Mouse (Mus musculus): ENCODE data around the gene Zbtb16. TPM values are rescaled to one million over a fixed set of nuclear protein-coding genes. Genes with fewer than 3 reads are reported as not detected.
A peak's percentile ranks its signal among the peaks of the same experiment; 100 is the strongest.

The Zbtb16 gene
- polyA plus RNA-seq, 1 experiment from 2014 or later: 2.1 TPM

- Histone ChIP-seq H3K27ac (0 out of 2 replicates have a peak overlapping the region, but pooled peaks have one; percentile 18), H3K27me3 (peaks cover 15% of the 10 kb centered on the region; the same call in 1 of the 2 replicates), H3K9ac (no peak overlapping the region), H3K4me3 (replicated peaks) (no peak overlapping the region), H3K36me3 (no peaks in the 10 kb centered on the region), H3K4me2 (no peak overlapping the region), H3K9me3 (replicated peaks) (no peaks in the 10 kb centered on the region), H3K4me1 (peaks cover 44% of the 10 kb centered on the region)
- ATAC-seq (replicated peaks; ENCODE audit: low FRiP score): no peak
- WGBS: 23% methylated on average over 13 of the region's 13 CpGs
Observed at GRCm38 (mm10) chr9:48757650-48758580, 78.1 kb downstream of the Zbtb16 start.

- H3K36me3 ChIP-seq: no peaks in the 10 kb centered on the region
- no peak overlapping the region for H3K4me2 ChIP-seq
- WGBS: 63% methylated on average over 10 of the region's 10 CpGs
- no peaks in the 10 kb centered on the region for H3K9me3 ChIP-seq (replicated peaks)
- ATAC-seq (replicated peaks; ENCODE audit: low FRiP score): no peak
- no peak overlapping the region for H3K4me3 ChIP-seq (replicated peaks)
- H3K9ac ChIP-seq: no peak overlapping the region
- peaks cover 40% of the 10 kb centered on the region for H3K4me1 ChIP-seq
- no peak overlapping the region for H3K27ac ChIP-seq
- H3K27me3 ChIP-seq: peaks cover 20% of the 10 kb centered on the region; the same call in 1 of the 2 replicates
Observed at GRCm38 (mm10) chr9:48756261-48756812, 79.7 kb downstream of the Zbtb16 start.

GRCm38 (mm10) chr9:48755438-48756070, 80.5 kb downstream of the Zbtb16 start:
- ATAC-seq (replicated peaks; ENCODE audit: low FRiP score): no peak
- H3K27ac ChIP-seq: peak overlapping the region; percentile 38
- WGBS: 31% methylated on average over 9 of the region's 9 CpGs
- H3K4me3 ChIP-seq (replicated peaks): no peak overlapping the region
- H3K9me3 ChIP-seq (replicated peaks): no peaks in the 10 kb centered on the region
- H3K4me1 ChIP-seq: peaks cover 32% of the 10 kb centered on the region
- H3K4me2 ChIP-seq: no peak overlapping the region
- H3K27me3 ChIP-seq: peaks cover 23% of the 10 kb centered on the region; the same call in 1 of the 2 replicates
- no peak overlapping the region for H3K9ac ChIP-seq
- H3K36me3 ChIP-seq: no peaks in the 10 kb centered on the region

- Histone ChIP-seq H3K4me3 (replicated peaks) (no peak overlapping the region), H3K27ac (no peak overlapping the region), H3K4me1 (peaks cover 24% of the 10 kb centered on the region), H3K9ac (no peak overlapping the region), H3K4me2 (no peak overlapping the region), H3K27me3 (peaks cover 20% of the 10 kb centered on the region; the same call in 1 of the 2 replicates), H3K36me3 (no peaks in the 10 kb centered on the region), H3K9me3 (replicated peaks) (no peaks in the 10 kb centered on the region)
- WGBS: 93% methylated on average over 6 of the region's 6 CpGs
- no peak for ATAC-seq (replicated peaks; ENCODE audit: low FRiP score)
Observed at GRCm38 (mm10) chr9:48754418-48754817, 81.6 kb downstream of the Zbtb16 start.

GRCm38 (mm10) chr9:48753881-48754280, 82.1 kb downstream of the Zbtb16 start:
- H3K4me3 ChIP-seq (replicated peaks): no peak overlapping the region
- H3K4me1 ChIP-seq: peaks cover 24% of the 10 kb centered on the region
- no peak overlapping the region for H3K9ac ChIP-seq
- 88% methylated on average over 6 of the region's 6 CpGs for WGBS
- peaks cover 17% of the 10 kb centered on the region; the same call in 1 of the 2 replicates for H3K27me3 ChIP-seq
- H3K36me3 ChIP-seq: no peaks in the 10 kb centered on the region
- no peaks in the 10 kb centered on the region for H3K9me3 ChIP-seq (replicated peaks)
- no peak overlapping the region for H3K4me2 ChIP-seq
- no peak overlapping the region for H3K27ac ChIP-seq
- ATAC-seq (replicated peaks; ENCODE audit: low FRiP score): no peak

- Histone ChIP-seq H3K4me2 (no peak overlapping the region), H3K4me3 (replicated peaks) (no peak overlapping the region), H3K9me3 (replicated peaks) (no peaks in the 10 kb centered on the region), H3K36me3 (no peaks in the 10 kb centered on the region), H3K4me1 (peaks cover 11% of the 10 kb centered on the region; the same call in 1 of the 2 replicates), H3K9ac (no peak overlapping the region), H3K27ac (no peak overlapping the region), H3K27me3 (peaks cover 13% of the 10 kb centered on the region; the same call in 1 of the 2 replicates)
- ATAC-seq (replicated peaks; ENCODE audit: low FRiP score): no peak
- WGBS: 84% methylated on average over 3 of the region's 3 CpGs
Observed at GRCm38 (mm10) chr9:48751900-48752299, 84.1 kb downstream of the Zbtb16 start.

GRCm38 (mm10) chr9:48749666-48750065, 86.4 kb downstream of the Zbtb16 start:
- H3K9ac ChIP-seq: no peak overlapping the region
- no peak overlapping the region for H3K4me2 ChIP-seq
- no peak overlapping the region for H3K4me3 ChIP-seq (replicated peaks)
- no peak overlapping the region for H3K27ac ChIP-seq
- WGBS: 63% methylated on average over 6 of the region's 6 CpGs
- no peak for ATAC-seq (replicated peaks; ENCODE audit: low FRiP score)
- H3K9me3 ChIP-seq (replicated peaks): no peaks in the 10 kb centered on the region
- H3K36me3 ChIP-seq: no peaks in the 10 kb centered on the region
- 0 out of 2 replicates have a peak, but pooled peaks cover 4% of the 10 kb centered on the region for H3K4me1 ChIP-seq
- H3K27me3 ChIP-seq: peaks cover 19% of the 10 kb centered on the region; the same call in 1 of the 2 replicates

GRCm38 (mm10) chr9:48749168-48749567, 86.9 kb downstream of the Zbtb16 start:
- ATAC-seq (replicated peaks; ENCODE audit: low FRiP score): no peak
- Histone ChIP-seq H3K36me3 (no peaks in the 10 kb centered on the region), H3K27me3 (peaks cover 24% of the 10 kb centered on the region; the same call in 1 of the 2 replicates), H3K9me3 (replicated peaks) (no peaks in the 10 kb centered on the region), H3K4me1 (0 out of 2 replicates have a peak, but pooled peaks cover 6% of the 10 kb centered on the region), H3K4me3 (replicated peaks) (no peak overlapping the region), H3K4me2 (no peak overlapping the region), H3K9ac (no peak overlapping the region), H3K27ac (no peak overlapping the region)
- 55% methylated on average over 4 of the region's 4 CpGs for WGBS

- Histone ChIP-seq H3K9ac (no peak overlapping the region), H3K4me2 (no peak overlapping the region), H3K27me3 (peaks cover 25% of the 10 kb centered on the region), H3K9me3 (replicated peaks) (no peaks in the 10 kb centered on the region), H3K4me1 (0 out of 2 replicates have a peak, but pooled peaks cover 6% of the 10 kb centered on the region), H3K4me3 (replicated peaks) (no peak overlapping the region), H3K27ac (no peak overlapping the region), H3K36me3 (no peaks in the 10 kb centered on the region)
- ATAC-seq (replicated peaks; ENCODE audit: low FRiP score): no peak
- 91% methylated on average over 4 of the region's 4 CpGs for WGBS
Observed at GRCm38 (mm10) chr9:48748761-48749160, 87.3 kb downstream of the Zbtb16 start.

GRCm38 (mm10) chr9:48748216-48748615, 87.8 kb downstream of the Zbtb16 start:
- H3K27ac ChIP-seq: no peak overlapping the region
- no peaks in the 10 kb centered on the region for H3K9me3 ChIP-seq (replicated peaks)
- H3K9ac ChIP-seq: no peak overlapping the region
- H3K36me3 ChIP-seq: no peaks in the 10 kb centered on the region
- 0 out of 2 replicates have a peak, but pooled peaks cover 6% of the 10 kb centered on the region for H3K4me1 ChIP-seq
- H3K27me3 ChIP-seq: peaks cover 24% of the 10 kb centered on the region
- WGBS: 63% methylated on average over 4 of the region's 4 CpGs
- no peak for ATAC-seq (replicated peaks; ENCODE audit: low FRiP score)
- no peak overlapping the region for H3K4me2 ChIP-seq
- no peak overlapping the region for H3K4me3 ChIP-seq (replicated peaks)

GRCm38 (mm10) chr9:48746506-48746905, 89.5 kb downstream of the Zbtb16 start:
- Histone ChIP-seq H3K36me3 (no peaks in the 10 kb centered on the region), H3K9ac (no peak overlapping the region), H3K4me2 (no peak overlapping the region), H3K27me3 (peaks cover 33% of the 10 kb centered on the region), H3K9me3 (replicated peaks) (no peaks in the 10 kb centered on the region), H3K4me1 (0 out of 2 replicates have a peak, but pooled peaks cover 6% of the 10 kb centered on the region), H3K27ac (no peak overlapping the region), H3K4me3 (replicated peaks) (no peak overlapping the region)
- WGBS: 88% methylated on average over 10 of the region's 10 CpGs
- ATAC-seq (replicated peaks; ENCODE audit: low FRiP score): no peak
